Mouse (Mus musculus): ENCODE measurements around the gene Hspb2. TPM values are rescaled to one million over a fixed set of nuclear protein-coding genes. Genes with fewer than 3 reads are reported as not detected.

Gene Hspb2
- total RNA-seq, 2 experiments from 2014 or later = 0.95 to 1.2 TPM

GRCm38 (mm10) chr9:50746214-50746677 lies 5.9 kb downstream of the Hspb2 start, which contains the start of gene 2310030G06Rik:
Gene 2310030G06Rik (minus strand): TSS chr9:50746536.
- DNase-seq = no peak

- DNase-seq = no peak
Observed at GRCm38 (mm10) chr9:50745806-50746205, 6.3 kb downstream of the Hspb2 start.

DNA sequence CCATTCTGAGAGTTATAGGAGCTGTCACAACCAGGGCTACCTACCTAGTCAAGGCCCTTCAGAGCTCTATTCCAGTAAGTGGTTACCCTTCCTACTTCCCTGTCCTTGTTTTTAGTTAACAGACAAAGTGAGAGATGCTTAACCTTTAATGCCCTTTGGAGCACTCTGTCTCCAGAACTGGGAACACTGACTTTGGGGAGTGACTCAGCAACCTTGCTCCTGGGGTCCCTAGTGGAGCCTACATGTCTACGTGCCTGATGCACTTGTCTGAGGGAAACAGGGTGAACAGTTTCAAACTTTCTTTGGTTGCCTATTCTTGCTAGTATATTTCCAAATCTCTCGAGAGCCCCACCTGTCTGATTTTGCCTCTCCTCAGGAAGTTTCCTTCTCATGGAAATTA lies 9.4 kb downstream of the Hspb2 start:
- no peak for DNase-seq

DNA sequence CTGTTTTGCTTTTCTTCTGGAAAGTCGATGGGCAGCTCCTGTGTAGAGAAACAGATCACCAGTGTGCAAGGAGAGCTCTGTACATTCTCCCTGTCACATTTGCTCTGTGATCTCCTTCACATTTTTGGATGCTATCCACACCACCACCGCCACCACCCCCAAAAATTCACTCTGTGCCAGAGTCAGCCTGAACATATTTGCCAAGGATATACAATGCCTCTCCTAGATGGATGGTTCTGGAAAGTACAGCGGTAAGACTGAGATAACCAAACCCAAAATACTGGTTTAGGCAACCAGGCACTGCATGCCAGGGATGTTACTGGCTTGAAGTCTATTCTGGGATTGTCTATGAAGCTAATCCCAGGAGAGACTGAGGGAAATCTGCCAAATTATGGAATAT lies 9.9 kb downstream of the Hspb2 start:
- no peak for DNase-seq

GRCm38 (mm10) chr9:50740867-50741784 lies 11.0 kb downstream of the Hspb2 start:
- no peak for DNase-seq

- DNase-seq = peak; percentile 92 to 94
Observed at GRCm38 (mm10) chr9:50738914-50739870, 13.0 kb downstream of the Hspb2 start, which contains the start of gene Dixdc1. Gene Dixdc1 (minus strand): TSS chr9:50739517.

DNA sequence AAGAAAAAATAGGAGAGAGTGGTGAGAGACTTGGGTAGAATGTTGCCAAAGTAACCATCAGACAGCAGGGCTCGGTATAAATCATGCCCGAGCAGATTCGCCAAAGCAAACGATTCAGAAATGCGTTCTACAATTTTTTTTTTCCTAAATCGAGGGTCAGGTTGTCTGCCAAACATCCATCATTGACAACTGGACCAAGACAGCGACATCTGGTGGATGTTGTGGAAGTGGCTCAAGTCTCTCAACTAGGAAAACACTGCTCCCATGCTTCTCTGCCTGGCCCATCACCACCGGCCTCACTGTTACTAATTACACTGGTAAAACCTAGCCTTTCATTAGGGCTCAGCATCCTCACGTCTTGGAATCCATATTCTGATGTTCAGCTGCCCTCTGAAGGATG lies 17.2 kb downstream of the Hspb2 start:
- peak in 1 of 2 experiments; percentile 51 for DNase-seq

- no peak for DNase-seq
Observed at GRCm38 (mm10) chr9:50732560-50732959, 19.6 kb downstream of the Hspb2 start.

DNA sequence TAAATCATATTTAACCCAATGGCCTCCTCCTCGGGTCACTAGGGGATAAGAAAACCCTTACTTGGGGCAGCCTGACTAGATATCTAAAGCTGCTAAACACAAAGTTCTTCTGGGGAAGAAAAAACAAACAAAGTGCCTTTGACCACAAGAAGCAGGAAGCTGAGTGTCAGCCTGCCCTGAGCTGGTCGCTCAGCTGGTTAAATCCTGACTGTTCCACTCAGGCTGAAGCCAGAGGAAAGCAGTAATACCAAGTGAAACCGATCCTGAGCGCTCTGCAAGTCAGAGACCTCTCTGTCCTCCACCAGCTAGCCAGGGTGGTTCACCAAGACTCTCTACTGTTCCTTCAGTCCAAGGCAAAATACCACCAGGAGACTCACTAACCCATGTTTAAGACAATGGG lies 22.6 kb downstream of the Hspb2 start:
- no peak for DNase-seq

GRCm38 (mm10) chr9:50727925-50728651 lies 24.1 kb downstream of the Hspb2 start:
- peak; percentile 81 to 87 for DNase-seq

DNA sequence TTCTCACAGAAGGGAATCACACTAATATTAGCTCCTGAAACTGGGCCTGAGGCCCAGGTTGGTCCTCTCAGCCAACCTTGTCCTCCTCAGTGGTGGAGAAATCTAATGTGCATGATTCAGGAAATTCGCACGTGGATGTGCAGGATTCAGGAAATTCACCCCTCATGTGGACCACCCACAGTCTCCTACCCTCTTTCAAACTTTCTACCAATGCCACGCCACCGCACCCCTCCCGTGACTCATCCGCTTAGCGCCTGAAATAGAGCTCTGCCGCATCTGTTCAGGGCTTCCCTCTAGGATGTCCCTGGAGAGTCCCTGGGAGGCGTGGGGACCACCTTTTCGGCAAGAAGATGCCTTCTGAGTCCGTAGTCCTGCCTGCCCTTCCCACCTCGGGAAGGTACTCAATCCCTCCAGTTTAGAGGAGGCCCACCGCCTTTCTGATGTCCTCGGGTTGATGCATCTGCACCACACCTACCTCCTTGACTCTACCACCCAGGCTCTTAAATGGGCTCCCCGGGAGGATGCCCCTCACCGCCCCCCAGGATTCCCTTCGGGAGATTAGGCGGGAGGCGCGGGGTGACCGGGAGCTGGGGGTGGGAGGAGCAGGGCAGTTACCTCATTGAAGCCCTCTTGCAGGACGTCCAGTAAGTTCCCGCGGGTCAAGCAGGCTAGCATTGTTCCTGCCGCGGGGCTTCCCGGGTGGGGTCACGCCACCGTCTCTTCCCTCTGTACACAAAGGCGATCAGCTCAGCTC lies 24.8 kb downstream of the Hspb2 start:
- peak; percentile 37 to 45 for DNase-seq

DNA sequence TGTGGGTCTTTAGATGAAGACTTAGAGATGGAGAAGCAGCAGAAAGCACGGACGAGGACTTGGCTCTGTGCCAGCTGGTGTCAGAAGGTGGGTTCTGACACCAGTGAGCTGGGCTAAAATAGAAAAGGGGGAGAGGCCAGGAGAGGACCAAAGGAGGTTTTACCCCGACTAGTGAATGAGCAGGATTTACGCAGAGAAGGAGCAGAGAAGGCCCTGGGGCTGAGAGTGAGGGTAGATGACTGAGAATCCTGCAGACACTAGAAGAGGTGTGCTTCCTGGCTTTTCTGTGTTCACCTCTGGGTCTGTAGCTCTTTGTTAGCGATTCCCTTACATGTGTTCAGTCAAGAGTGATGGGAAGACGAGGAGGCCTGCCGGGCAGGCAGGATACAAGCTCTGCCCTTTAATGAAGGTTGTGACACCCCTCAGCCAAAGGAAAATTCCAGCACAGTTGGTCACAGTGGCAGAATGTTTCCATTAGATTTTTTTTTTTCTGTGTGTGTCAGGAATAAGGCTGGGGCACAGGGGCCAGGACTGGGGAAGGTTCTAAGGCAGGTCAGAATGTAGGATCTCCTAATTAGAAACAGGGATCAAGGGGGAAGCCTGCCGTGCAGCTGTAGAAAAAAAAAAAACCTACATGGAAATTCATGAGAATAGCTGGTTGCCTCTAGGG lies 26.1 kb downstream of the Hspb2 start:
- DNase-seq = no peak

DNA sequence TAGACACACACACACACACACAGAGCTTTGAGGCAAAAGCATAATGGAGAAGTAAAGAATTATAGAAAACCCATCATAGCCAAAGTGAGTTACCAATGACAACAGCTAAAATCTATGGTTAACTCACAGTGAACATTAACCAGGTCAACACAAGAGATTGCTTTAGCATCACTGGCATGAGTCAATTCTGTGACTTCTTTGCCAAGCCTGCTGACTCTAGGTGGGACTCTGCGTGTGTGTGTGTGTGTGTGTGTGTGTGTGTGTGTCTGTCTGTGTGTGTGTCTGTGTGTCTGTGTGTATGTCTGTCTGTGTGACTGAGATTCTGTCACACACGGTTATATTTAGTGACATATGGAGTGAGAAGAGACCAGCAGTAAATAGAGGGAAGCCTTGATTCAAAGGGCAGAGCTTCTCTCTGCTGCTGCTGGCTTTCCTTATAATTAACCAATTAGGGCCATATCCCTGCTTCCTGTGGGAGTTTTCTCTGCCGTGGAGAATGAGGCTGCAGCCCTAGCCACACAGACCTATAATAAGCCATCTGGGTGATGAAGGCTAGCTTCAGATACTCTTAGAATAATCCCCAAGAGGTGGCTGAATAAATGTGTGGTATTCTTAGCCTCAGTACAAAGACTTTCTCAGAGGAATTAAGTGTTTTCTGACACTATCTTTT lies 27.4 kb downstream of the Hspb2 start:
- no peak for DNase-seq

GRCm38 (mm10) chr9:50724147-50724546 lies 28.0 kb downstream of the Hspb2 start:
- no peak for DNase-seq

DNA sequence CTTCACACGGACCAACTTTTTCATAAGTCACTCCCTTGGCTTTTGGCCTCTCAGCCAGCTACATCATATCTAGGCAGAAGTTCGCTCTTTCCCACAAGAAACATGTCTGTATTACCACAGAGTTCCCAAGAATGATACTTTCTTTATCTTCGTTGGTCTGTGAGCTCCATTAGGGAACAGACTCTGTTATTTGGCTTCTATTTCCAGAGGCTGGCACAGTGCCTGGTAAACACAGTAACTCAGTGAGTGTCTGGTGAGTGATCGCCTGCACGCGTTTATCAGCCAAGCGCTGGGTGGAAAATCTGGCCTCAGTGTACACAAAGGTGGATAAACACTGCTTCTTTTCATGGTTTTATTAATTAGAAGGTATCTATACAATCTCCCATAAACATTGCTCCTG lies 28.7 kb downstream of the Hspb2 start:
- DNase-seq = peak; percentile 53 to 72

- DNase-seq = peak in 1 of 2 experiments; percentile 32
Observed at GRCm38 (mm10) chr9:50722451-50722911, 29.7 kb downstream of the Hspb2 start.

- no peak for DNase-seq
Observed at GRCm38 (mm10) chr9:50721061-50721460, 31.1 kb downstream of the Hspb2 start.

GRCm38 (mm10) chr9:50718878-50719277 lies 33.3 kb downstream of the Hspb2 start:
- no peak for DNase-seq

- DNase-seq = no peak
Observed at GRCm38 (mm10) chr9:50714188-50714587, 38.0 kb downstream of the Hspb2 start.

- no peak for DNase-seq
Observed at GRCm38 (mm10) chr9:50711337-50711736, 40.8 kb downstream of the Hspb2 start.
